Mouse (Mus musculus) testis, postnatal 14 days (tissue): Measurements from ENCODE around the gene Patj.
"Not testable (repeated sequence)": the region's sequence is repeated elsewhere in the genome, so short reads cannot be mapped to it uniquely, and the experiment has no call there.

Source experiments
- DNase-seq: peaks from one replicate; pipeline ENCODE4 v3.0.0; 2021; ENCODE audit warnings: low spot score

Patj gene

DNA sequence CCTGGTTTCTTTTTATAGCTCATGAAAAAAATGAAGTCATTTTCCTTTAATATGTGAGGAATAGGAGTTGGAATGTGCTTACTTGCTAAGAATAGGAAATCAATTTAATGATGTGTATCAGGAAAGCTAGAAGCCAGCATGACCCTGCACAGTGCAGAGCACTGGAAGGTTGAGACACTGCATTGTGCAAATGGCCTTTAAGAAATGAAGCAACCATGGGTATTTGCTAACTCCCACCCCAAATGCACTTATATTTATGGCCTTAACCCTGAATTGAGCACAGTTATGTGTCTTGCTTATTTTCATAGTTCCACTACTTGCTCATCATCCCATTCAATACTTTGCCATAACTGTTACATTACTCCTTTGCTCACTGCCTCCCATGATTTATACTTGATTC is 181.7 kb downstream of the Patj start:
- DNase-seq = no peak

DNA sequence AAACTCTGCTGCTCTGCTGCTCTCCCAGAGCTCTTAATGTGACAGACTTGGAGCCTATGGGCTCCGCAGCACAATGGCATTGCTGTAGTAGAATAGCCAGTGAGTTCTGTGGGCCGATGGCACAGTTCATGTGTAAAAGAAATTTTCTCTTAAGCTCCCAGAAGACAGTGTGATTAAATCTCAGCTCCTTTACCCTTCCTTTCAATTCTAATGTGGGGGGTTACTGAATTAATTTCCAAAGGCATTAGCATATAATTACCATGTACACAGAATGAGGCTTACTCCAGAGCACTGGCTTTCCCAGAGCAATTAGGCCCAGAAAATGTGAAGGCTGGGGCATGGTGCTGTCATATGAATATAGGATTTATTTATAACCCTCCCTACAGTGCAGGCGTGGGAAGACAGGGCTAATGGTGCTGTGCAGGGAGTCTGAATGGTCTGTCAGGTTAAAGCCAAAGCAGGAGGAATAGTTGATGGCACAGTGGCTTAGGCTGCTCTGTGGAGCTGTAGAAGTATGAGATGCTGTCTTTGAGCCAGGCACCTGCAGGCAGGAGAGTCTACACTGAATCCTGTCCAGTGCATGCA is 182.5 kb downstream of the Patj start:
- DNase-seq = no peak

DNA sequence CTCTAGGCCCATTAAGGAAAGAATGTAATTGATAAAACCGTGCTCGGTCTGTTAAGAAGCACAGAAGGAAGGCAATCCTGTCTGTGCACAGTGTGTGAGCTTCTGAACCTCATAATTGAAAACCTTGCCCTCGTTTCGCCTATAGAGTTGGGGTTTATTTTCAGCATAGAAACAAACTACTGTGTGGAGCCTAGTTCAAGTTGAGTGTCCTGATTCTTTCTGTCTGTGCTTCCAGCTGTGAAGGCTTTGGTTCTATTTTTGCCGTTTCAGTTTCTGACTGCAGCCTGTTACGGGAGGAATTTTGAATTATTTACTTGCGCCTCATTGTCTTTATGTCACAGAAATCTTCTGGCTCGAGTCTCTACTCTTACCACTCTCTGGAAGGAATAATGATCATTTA is 185.9 kb downstream of the Patj start:
- no peak for DNase-seq

DNA sequence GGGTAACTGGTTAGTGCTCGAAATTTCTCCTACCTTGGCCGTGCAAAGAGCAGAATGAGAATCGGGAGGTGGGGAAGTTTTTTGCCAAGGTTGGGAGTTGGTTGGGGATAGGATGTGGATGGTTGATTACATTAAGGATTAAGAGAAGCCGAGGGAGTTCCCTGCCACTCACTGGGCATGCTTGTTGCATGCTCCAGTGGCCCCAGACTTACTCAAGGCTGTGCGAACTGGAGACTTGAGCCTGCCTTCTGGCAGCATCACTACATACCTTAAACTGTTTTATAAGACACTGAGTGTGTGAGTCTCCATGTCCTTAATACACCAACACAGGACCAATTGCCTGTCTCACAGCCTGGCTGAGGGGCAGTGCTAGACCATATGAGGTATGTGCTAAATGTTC is 188.4 kb downstream of the Patj start:
- no peak for DNase-seq

DNA sequence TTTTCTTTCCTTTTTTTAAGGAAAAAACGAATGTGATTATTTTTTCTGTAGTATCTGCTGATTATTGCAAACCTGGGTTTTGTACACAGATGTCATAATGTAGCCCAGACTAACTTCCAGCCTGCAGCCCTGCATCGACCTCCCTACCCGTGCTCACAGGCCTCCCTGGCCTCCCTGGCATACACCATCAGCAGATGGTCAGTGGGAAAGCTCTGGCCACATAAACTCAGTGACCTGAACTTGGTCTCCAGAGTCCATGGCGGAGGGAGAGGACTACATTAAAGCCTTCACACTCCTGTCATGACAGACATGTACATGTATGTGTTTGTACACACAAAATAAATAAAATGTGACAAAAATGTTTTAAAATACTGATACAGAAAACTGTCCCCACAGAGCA is 190.7 kb downstream of the Patj start:
- DNase-seq = no peak

DNA sequence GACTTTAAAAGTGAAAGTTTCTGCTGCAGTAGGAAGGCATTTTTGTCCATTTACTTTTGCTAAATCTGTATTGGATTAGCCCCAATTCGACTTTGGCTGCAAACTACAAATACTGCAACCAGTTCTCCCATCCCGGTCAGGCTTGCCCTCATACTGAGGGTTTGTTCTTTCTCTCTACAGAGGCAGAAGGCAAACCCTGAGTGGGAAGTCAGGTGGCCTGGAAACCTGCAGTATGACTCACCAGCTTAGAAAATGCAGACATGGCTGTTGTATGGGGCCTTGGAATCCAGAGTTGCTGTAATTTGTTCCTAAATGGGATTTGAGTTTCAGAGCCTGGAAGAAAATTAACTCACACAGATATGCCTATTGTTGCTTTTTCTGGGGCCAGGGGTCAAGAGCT is 192.1 kb downstream of the Patj start:
- no peak for DNase-seq

DNA sequence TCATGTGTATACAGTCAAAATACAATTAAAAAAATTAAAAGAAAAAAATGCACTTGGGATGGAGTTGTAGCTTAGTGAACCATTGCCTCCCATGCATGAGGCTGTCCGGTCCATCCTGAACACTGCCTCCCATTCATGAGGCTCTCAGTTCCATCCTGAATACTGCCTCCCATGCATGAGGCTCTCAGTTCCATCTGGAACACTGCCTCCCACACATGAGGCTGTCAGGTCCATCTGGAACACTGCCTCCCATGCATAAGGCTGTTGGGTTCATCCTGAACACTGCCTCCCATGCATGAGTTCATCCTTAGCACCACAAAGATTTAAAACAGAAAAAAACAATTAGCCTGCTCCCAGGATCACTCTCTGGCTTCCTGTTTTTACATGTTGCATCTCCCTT is 198.4 kb downstream of the Patj start:
- DNase-seq = peak; percentile 25

DNA sequence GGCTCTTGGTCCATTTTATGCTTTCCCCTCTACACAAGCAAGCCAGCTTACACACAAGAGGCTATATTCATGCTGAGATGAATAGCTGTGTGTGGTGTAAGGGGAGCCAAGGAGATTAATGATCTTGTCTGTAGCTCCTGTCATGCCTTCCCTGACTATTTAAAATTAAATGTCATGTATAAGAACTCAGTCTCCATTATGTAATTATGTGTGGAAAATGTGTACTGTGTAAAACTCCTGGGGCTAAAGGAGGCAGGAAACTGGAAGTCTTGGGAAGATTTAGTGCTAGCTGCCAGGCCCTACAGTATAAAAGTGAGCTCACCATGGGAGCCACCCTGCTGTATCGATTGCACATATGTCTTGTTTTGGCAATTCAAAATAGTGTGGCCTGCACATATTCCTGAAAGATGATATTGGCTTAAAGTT is 203.0 kb downstream of the Patj start:
- DNase-seq = no peak

DNA sequence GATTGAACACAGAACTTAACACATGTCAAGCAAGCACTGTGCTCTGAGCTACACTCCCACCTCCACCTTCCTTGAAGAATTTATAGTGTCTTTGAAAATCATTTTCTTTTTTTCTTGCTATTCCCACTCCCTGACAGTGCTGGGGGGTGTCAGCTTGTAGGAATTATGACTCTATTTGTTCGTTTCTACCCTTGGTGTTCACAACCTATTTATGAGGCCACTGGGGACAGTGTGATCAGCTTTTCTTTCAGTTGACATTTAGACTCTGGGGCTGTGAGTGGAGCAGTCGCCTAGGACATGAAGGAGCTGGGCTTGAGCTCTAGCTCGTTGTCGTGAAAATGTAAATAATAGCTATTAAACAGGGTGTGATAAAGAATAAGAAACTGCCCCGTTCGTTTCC is 203.8 kb downstream of the Patj start:
- DNase-seq = no peak

DNA sequence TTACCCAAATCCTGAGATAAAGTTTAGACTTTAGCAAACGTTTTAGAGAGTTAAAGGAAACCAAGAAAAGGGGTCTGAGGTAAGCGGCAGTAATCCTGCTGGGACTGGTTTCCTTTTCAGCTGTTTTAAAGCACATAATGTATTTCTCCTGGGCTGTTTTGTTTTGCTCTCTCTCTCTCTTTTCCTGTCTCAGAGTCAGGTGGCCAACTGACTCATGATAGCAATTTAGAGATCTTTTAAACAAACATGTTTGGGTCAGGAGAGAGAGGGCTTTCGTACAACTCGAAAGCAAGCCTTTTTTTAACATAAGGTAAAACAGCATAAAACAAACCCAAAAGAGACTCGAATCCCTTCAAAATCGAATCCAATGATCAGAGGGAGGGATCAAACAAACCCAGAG is 207.5 kb downstream of the Patj start:
- DNase-seq = no peak

DNA sequence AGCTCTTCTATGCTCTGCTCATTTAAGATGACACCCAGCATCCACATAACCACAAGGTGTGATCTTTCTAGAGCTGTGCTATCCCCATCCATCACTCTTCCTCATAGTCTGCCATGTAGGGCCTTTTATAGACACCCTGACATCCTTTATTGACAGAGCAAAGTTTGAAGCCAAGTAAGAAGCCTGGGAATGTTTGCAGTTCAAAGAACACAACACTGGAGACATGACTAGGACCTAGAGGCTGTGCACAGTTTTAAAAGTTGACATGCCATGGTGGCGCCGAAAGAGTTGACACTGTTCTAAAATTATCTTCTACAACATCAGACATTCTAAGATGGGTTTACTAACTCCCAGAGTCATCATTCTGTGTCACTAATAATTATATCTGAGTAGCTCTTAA is 214.9 kb downstream of the Patj start:
- no peak for DNase-seq

DNA sequence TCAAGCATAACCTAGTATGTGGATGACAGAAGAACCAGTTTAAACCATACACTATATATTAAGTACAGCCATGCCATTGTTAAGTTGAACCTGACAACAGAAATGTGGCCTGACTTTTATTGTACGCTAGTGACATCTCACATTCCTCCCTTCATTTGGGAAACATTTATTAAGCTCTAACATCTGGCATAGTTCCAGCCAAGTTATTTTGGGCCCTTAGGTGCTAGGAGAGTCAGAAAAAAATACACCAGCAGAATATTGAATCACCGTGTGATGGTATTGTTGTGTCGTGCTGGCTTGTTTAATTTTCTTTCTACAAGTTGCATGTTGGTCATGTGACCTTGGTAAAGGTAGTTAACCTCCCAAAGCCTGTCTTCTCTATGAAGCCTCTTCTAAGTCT is 218.8 kb downstream of the Patj start:
- no peak for DNase-seq

DNA sequence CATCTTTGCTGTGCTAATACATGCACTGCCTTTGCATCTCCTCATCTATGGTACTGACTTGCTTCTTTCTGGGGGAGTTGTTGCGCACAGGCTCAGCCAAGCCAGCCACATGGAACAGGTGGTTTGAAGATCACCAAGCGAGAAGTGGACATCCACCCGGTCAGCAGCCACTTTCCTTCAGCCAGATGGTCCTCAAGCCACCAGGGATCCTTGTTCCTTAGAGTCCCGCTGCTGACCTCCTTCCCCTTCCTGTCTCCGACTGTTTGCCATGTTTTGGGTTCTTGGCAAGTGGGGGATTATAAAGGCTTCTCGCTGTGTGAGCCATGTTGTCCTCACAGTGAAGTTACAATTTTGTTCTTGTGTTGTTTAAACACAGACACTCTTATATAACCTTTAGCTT is 223.6 kb downstream of the Patj start:
- DNase-seq = no peak

DNA sequence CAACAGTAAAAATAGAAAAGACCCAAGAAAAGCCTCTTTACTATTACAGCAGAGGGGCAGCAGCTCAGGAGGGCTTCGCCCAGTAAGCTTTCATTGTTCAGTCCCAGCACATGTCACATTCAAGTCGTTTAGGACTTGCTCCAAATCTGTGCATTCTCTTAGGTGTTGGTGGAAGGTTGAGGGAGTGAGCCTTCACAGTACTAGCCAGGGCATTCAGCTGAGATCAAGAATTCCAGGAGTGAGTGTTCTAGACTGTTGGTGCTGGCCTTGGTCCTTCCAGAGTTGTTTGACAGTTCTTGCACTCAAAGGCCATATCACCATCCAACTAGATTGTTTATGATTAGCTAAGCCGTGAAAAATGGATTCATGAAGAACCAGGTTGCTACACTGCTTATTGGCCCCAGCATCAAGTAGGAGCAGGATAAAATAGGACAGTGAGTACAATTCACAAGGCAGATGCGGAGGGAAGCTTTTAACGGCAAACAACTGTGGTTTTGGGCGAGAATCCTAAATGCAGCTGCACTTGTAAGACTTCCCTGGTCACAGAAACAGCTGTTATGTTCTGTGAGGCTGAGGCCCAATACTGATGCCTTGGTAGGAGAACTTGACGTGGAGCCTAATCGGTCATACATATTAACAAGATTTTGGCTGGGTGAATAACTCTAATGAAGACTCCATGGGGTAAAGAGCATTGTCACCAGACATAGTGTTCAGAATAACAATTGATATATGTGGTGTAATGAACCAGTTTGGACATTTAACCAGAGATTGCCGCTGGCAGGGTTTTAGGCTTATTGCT is 225.6 kb downstream of the Patj start:
- no peak for DNase-seq

DNA sequence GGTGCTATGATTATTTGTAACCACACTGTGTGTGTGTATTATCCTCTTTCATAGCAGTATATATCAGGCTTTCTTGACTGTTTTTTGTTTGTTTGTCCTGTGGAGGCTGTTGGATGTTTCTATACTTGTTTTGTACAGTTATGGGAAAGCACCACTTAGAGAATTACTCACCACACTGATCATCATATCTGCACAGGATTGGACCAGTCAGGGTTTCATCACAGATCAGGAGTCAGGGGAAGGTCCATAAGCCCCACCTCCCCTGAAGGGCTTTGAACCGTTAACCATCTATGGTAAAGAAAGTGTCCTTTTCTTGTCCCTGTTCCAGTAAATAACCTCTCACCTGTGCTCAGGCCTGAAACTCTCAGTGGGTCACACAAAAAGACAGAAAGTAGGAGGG is 226.6 kb downstream of the Patj start:
- DNase-seq = no peak

DNA sequence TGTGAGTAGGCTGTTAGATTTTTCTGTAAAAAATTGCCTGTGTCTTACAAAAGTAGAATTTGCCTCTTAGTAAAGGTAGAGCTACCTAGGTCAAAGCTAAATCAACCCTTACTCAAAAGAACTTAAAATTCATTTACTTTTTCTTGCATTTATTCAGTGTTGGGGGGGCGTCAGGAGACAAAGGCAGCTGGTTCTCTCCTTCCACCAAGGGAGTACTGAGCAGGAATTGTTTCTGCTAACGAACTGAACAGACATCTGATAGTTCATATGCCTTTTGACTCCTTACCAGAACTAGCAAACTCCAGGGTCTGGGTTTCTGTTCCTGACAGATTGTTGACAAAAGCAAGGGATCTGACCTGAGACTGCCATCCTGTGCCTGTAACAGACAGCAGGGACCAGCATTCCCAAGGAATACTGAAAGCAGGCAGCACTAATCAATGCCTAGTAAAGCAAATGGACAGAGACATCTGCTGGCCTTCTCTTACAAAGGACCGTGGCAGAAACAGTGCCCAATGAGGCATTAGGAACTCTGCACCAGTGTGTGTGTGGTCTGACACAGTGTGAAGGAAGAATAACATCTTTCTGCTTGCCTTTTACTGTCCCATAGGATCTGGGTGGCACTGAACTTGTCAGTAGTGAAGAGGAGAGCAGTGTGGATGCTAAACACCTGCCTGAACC is 227.6 kb downstream of the Patj start:
- no peak for DNase-seq

DNA sequence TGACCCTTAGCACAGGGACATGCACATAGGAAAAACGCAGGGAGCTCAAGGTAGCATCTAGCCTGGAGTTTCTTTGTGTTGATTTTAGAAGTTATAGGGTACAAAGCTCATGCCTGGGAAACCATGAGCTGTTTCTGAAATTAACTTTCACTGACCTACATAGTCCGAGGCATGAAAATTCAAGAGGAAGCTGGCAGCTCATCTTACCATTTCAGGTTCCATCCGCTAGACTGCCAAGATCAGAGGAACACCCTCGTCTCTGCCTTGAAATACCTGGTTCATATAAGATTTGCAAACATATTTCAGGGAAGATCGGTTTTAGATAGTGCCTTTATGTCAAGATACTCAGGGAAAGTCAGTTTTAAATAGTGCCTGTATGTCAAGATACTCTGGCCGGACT is 232.7 kb downstream of the Patj start:
- no peak for DNase-seq

DNA sequence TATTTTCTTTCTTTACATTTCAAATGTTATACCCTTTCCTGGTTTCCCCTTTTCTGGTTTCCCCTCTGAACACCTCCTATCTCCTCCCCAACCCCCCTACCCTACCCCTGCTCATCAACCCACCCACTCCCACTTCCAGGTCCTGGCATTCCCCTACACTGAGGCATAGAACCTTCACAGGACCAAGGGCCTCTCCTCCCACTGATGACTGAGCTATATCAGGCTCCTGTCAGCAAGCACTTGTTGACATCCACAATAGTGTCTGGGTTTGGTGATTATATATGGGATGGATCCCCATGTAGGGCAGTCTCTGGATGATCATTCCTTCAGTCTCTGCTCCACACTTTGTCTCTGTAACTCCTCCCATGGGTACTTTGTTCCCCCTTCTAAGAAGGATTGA is 233.6 kb downstream of the Patj start:
- DNase-seq = not testable (repeated sequence)

DNA sequence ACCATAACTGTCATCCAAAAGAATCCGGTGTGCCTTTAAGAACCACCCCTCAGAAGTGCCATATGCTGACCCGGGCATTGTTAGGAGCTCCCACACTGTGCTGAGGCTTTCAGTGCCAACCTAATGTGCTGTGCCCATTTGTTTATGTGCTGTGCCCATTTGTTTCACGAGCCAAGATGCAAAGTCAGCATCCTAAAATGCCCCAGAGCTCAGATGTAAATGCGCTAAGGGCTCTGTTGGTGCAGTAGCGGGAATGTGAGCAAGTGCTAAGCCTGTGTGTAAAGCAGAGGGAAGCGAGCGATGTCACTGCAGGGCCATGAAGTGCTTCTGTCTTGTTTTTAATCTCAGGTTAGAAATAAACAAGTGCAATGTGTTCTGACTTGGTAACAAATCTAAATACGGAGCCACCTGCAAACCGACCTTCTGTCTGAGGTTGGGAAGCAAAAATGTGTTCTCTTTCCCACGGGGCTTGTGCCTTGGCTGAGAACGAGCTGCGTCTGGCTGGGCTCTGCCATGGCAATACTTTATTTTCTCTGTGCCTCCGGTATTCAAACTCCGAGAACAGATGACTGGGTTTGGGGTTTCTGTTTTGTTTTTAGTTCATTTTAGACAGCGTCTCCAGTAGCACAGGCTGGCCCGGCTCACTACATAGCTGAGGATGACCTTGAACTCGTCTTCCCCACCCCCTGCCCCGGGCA is 239.7 kb downstream of the Patj start:
- DNase-seq = no peak

DNA sequence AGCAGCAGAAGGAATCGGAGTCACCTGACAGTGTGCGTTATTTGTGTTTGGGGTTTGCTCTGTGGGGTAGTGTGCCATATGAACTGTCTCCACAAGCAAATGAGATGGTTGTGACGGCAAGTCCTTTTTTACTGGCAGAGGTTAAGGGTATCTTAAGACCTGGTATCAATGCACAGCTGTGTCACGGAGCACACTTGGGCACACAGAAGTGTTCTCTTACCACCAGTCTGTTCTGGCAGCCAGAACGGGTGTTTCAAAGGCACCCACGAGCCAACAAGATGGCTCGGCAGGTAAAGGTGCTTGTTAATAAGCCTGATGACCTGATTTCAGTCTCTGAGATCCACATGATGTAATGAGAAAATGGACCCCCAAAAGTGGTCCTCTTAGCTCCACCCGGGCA is 243.1 kb downstream of the Patj start:
- DNase-seq = no peak

DNA sequence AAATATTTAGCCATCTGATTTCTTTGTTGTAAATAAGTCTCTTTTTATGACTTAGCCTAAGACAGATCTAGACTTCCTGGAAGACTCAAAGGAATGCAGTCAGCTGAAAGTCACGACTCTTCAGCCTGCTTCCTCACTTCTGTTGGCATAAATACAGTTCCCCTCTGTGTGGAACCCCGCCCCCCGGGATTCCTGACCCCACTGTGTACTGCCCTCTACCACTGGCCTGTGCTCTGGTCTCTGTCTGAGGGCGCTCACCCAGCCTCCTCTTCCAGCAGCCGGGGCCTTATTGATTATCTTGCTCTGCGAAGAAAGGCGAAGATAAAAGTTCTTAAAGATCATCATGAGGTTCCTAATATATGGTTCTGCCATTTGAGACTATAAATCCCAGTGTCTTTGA is 258.1 kb downstream of the Patj start:
- no peak for DNase-seq

DNA sequence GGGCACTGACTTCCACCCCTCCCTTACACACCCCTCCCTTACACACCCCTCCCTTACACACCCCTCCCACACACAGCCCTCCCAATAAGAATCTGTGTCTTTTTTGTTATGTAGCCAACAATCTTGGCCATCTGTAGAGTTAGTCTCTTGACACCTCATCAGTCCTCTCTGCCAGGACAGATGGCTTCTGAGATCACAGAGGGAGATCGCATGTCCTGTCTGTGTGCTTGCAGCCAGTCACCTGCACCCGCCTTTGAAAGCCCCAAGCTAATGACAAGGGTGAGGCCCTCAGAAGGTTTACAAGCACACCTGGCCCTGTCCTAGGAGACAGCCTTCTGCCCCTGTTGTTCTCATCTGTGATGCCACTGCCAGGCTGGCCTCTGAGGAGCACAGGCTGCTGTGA is 258.8 kb downstream of the Patj start:
- no peak for DNase-seq

DNA sequence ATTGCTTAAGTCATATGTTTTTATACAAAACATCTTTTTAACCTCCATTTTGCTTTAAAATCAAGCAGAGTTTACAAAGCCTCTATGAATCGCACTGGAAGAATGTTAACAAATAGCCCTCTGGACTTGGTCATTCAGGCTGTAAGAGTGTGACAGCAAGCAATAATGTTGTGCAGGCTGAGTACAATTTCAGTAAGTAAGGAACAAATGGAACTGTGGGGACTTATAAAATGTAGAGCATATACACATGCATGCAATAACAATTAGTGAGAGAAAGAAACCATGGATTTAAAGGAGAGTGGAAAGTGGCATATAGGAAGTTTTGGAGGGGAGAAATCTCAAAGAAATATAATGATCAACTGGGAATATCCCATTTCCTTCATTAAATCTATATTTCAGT is 261.2 kb downstream of the Patj start:
- no peak for DNase-seq
